Mouse (Mus musculus): ENCODE measurements around the gene Jade2. TPM values are rescaled to one million over a fixed set of nuclear protein-coding genes. Genes with fewer than 3 reads are reported as not detected.

The Jade2 gene
- polyA plus RNA-seq, 1 experiment from 2014 or later = 1.0 TPM

Other genes with a start within 250 kb of the Jade2 start
- gene Nhp2, start 237.9 kb downstream of the Jade2 start, polyA plus RNA-seq (2016; fragmentation: Nextera tagmentation; extraction: Ambion mirVana) = 101 and 103 TPM in 2 replicates
- gene Rmnd5b, start 221.8 kb downstream of the Jade2 start, polyA plus RNA-seq (2016; fragmentation: Nextera tagmentation; extraction: Ambion mirVana) = 50.9 and 53.9 TPM in 2 replicates
- gene N4bp3, start 206.8 kb downstream of the Jade2 start, polyA plus RNA-seq (2016; fragmentation: Nextera tagmentation; extraction: Ambion mirVana) = 12.4 and 14.9 TPM in 2 replicates
- gene D930048N14Rik, start 206.7 kb downstream of the Jade2 start, polyA plus RNA-seq (2016; fragmentation: Nextera tagmentation; extraction: Ambion mirVana) = 0.87 and 0.98 TPM in 2 replicates
- gene 0610009B22Rik, start 168.8 kb downstream of the Jade2 start, polyA plus RNA-seq (2016; fragmentation: Nextera tagmentation; extraction: Ambion mirVana) = 105 and 109 TPM in 2 replicates
- 16.4 and 18.1 TPM in 2 replicates for gene Sec24a, start 94.0 kb downstream of the Jade2 start, polyA plus RNA-seq (2016; fragmentation: Nextera tagmentation; extraction: Ambion mirVana)
- gene Sar1b, start 94.0 kb downstream of the Jade2 start, polyA plus RNA-seq (2016; fragmentation: Nextera tagmentation; extraction: Ambion mirVana) = 125 and 126 TPM in 2 replicates
- 106 and 107 TPM in 2 replicates for gene Cdkn2aipnl, start 110.0 kb upstream of the Jade2 start, polyA plus RNA-seq (2016; fragmentation: Nextera tagmentation; extraction: Ambion mirVana)
- 228 and 245 TPM in 2 replicates for gene Ube2b, start 143.1 kb upstream of the Jade2 start, polyA plus RNA-seq (2016; fragmentation: Nextera tagmentation; extraction: Ambion mirVana)
- 17.4 and 17.5 TPM in 2 replicates for gene Cdkl3, start 146.6 kb upstream of the Jade2 start, polyA plus RNA-seq (2016; fragmentation: Nextera tagmentation; extraction: Ambion mirVana)
- gene Ppp2ca, start 241.0 kb upstream of the Jade2 start, polyA plus RNA-seq (2016; fragmentation: Nextera tagmentation; extraction: Ambion mirVana) = 123 and 126 TPM in 2 replicates